Mouse (Mus musculus) common myeloid progenitor, adult 5-6 weeks (primary cell): ENCODE results near the gene Gm13769. TPM values are rescaled to one million over a fixed set of nuclear protein-coding genes. Genes with fewer than 3 reads are reported as not detected.
"Not testable (repeated sequence)": the region's sequence is repeated elsewhere in the genome, so short reads cannot be mapped to it uniquely, and the experiment has no call there.

Experiments
- ATAC-seq: replicated peaks from 2 replicates; pipeline ENCODE4 v1.8.0; 2016; ENCODE audit warnings: low read depth, mild to moderate bottlenecking, moderate TSS enrichment, inconsistent platforms; ENCODE audit not compliant: poor library complexity, severe bottlenecking
- total RNA-seq: library from RNA; stranded (forward); fragments of 200-1000, 187-1606 nt; gene quantifications from 2 replicates; pipeline ENCODE4 v1.2.3, GENCODE M21; 2017

Gene Gm13769
- total RNA-seq = not detected in 2 replicates

DNA sequence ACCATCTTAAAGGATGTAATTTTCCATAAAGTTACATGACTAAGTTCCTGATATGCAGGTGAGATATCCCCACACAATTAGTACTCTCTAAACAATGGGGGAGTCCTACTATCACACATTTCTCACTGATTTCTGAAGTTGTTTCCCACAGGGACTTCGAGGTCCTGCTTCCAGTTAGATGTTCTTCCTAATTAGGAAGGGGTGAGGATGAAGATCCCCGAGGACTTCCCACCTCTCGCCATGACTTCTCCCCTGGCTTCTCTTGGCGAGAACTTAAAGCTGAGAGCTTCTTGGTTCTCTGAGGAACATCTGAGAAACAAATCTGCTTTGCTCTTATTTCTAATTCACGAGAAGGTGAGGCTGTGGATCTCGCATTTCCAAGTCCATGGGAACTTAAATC, at the start of gene Gm13769:
Gene Gm13769, plus strand, starts transcription at position 301 of the 400 bp plus-strand sequence.
- not testable (repeated sequence) for ATAC-seq

DNA sequence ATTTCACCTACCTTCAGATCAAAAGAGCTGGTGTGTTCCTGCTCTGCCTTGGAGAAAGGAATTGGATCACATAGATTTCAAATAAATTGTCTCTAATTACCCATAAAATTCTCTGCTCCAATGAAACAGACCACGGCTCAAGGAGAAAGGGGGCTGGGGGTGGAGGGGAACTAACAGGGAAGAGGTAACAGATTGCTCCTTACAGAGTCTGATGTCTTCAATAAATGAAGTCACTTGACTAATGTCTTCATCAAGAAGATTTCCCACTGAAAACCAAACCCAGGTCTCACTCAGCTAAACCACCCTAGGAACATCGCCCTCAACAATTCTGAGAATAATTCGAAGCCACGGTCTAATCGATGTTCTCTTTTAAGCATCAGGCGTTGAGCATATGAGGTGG, 29.3 kb upstream of the Gm13769 start, which contains the start of gene Olfr1272:
Gene Olfr1272, minus strand, starts transcription at position 101 of the 400 bp plus-strand sequence.
- ATAC-seq = no peak

DNA sequence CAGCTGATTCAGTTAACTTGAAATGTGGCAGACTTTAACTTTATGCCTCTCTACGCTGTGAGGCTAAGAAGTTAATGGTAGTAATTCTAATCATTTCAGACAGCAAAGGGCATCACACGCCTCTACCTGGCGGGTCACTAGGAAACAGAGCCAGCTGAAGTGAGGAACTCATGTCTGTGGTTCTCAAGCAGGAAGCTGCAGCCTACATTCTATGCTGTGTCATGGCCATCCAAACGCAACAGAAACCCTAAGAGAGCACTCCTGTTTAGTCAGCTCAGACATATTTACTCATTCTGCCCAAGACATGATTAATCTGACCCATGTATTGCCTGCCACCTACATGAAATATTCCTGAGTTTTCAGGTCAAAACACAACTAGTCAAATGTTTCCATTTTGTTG, 24.7 kb downstream of the Gm13769 start:
- 0 out of 2 replicates have a peak, but pooled peaks have one; percentile 36 for ATAC-seq

- ATAC-seq = not testable (repeated sequence)
Measured at GRCm38 (mm10) chr2:90351047-90351446, 29.0 kb downstream of the Gm13769 start.

GRCm38 (mm10) chr2:90351540-90351939, 29.5 kb downstream of the Gm13769 start:
- peak; percentile 90 for ATAC-seq

DNA sequence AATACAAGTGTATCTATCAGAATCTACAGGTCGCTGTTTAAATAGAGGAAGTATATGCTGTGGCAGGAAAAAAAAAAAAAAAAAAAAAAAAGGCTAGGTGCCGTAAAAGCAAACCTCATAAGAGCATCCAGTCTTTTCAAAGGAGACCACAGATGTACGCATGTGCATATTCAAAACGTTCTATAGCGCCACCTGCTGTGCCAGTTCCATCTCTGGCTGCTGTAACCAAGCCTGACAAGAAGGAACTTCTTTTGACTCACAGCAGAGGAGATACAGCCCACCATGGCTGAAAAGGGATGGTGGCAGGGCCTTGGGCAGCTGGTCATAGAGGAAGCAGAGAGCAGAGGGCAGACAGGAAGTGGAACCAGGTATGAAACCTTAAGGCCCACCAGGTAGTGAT, 37.2 kb downstream of the Gm13769 start:
- ATAC-seq = peak; percentile 84

- ATAC-seq = not testable (repeated sequence)
Measured at GRCm38 (mm10) chr2:90360199-90360598, 38.2 kb downstream of the Gm13769 start.

Other genes starting within 250 kb of the Gm13769 start
- not detected in 2 replicates for gene Olfr1269, start 200.8 kb upstream of the Gm13769 start, total RNA-seq
- gene Olfr32, start 179.9 kb upstream of the Gm13769 start, total RNA-seq = not detected in 2 replicates
- gene Olfr1270, start 169.1 kb upstream of the Gm13769 start, total RNA-seq = not detected in 2 replicates
- gene Olfr1506, start 97.7 kb upstream of the Gm13769 start, total RNA-seq = not detected in 2 replicates
- gene Olfr142, start 64.6 kb upstream of the Gm13769 start, total RNA-seq = not detected in 2 replicates
- gene Olfr1271, start 51.2 kb upstream of the Gm13769 start, total RNA-seq = not detected in 2 replicates
- gene Olfr1272, start 29.4 kb upstream of the Gm13769 start, total RNA-seq = not detected in 2 replicates
- gene Olfr1274-ps, start 76.5 kb downstream of the Gm13769 start, total RNA-seq = not detected in 2 replicates